Mouse (Mus musculus) kidney, postnatal 0 days (tissue): ENCODE results near the gene Mrpl18. TPM values are rescaled to one million over a fixed set of nuclear protein-coding genes. Genes with fewer than 3 reads are reported as not detected.
A peak's percentile ranks its signal among the peaks of the same experiment; 100 is the strongest.
"Not testable (repeated sequence)": the region's sequence is repeated elsewhere in the genome, so short reads cannot be mapped to it uniquely, and the experiment has no call there.

ENCODE experiments used
- ATAC-seq: fragments of 200-750 bp; cut with Nextera tagmentation; replicated peaks from 2 replicates; pipeline ENCODE4 v1.8.0; 2017; ENCODE audit warnings: low read depth, moderate number of reproducible peaks, moderate TSS enrichment, moderate library complexity; ENCODE audit not compliant: low FRiP score
- DNase-seq: peaks from one replicate; pipeline ENCODE4 v3.0.0-alpha.2; 2016; ENCODE audit warnings: low spot score
- H3K27ac ChIP-seq: fragments of 300-500 bp; sonication (generic); 2 replicates; pipeline ENCODE4 v1.5.1; 2014; ENCODE audit warnings: mild to moderate bottlenecking
- H3K27me3 ChIP-seq: fragments of 300-500 bp; sonication (generic); 2 replicates; pipeline ENCODE4 v1.6.1; 2014; ENCODE audit warnings: low read length, mixed read lengths; ENCODE audit not compliant: insufficient read depth
- H3K36me3 ChIP-seq: fragments of 300-500 bp; sonication (generic); 2 replicates; pipeline ENCODE4 v1.6.1; 2014; ENCODE audit warnings: low read length, mixed read lengths; ENCODE audit not compliant: insufficient read depth
- H3K4me1 ChIP-seq: fragments of 300-500 bp; sonication (generic); replicated peaks from 2 replicates; pipeline ENCODE4 v1.6.1; 2014; ENCODE audit warnings: antibody characterized with exemption, low read length, mixed read lengths; ENCODE audit not compliant: insufficient read depth
- H3K4me2 ChIP-seq: fragments of 300-500 bp; sonication (generic); 2 replicates; pipeline ENCODE4 v1.6.1; 2014; ENCODE audit warnings: mild to moderate bottlenecking, low read length, moderate library complexity, mixed read lengths
- H3K4me3 ChIP-seq: fragments of 300-500 bp; sonication (generic); replicated peaks from 2 replicates; pipeline ENCODE4 v1.5.1; 2014; ENCODE audit warnings: low read depth, low read length
- H3K9ac ChIP-seq: fragments of 300-500 bp; sonication (generic); 2 replicates; pipeline ENCODE4 v1.6.1; 2014; ENCODE audit warnings: low read depth, low read length
- H3K9me3 ChIP-seq: fragments of 300-500 bp; sonication (generic); replicated peaks from 2 replicates; pipeline ENCODE4 v1.6.1; 2016; ENCODE audit warnings: low read length, inconsistent platforms, mixed read lengths
- CTCF ChIP-seq: IDR thresholded peaks from 2 replicates; pipeline ENCODE4 v1.5.1; 2016; ENCODE audit warnings: antibody characterized with exemption, low read depth, mild to moderate bottlenecking, moderate library complexity
- WGBS: fragments of 180-500 bp; shearing (Covaris S2); extraction: QIAGEN DNeasy Blood & Tissue Kit; methylation state at CpG from one replicate; pipeline ENCODE4 v1.1.7; 2014; 5-methylcytosine and 5-hydroxymethylcytosine counted together
- polyA plus RNA-seq: library from polyadenylated mRNA; unstranded; fragments of >200 nt; fragmentation: Nextera tagmentation; extraction: Ambion mirVana; gene quantifications from 2 replicates; pipeline ENCODE4 v1.2.1, GENCODE M21; 2015

Mrpl18 gene
- polyA plus RNA-seq, 1 experiment from 2014 or later: 133 TPM

- no peak overlapping the region for H3K9ac ChIP-seq
- TF ChIP-seq CTCF: no peak
- WGBS: 94% methylated on average over 6 of the region's 6 CpGs
- H3K27me3 ChIP-seq: no peaks in the 10 kb centered on the region
- no peak for ATAC-seq
- H3K4me2 ChIP-seq: no peak overlapping the region
- no peak for DNase-seq
- no peaks in the 10 kb centered on the region for H3K9me3 ChIP-seq
- H3K4me1 ChIP-seq: no peaks in the 10 kb centered on the region
- no peak overlapping the region for H3K4me3 ChIP-seq
- no peak overlapping the region for H3K27ac ChIP-seq
- H3K36me3 ChIP-seq: peaks cover 16% of the 10 kb centered on the region; the same call in 1 of the 2 replicates
Measured at GRCm38 (mm10) chr17:12942459-12943162, 26.5 kb upstream of the Mrpl18 start.

GRCm38 (mm10) chr17:12941543-12942260 is 25.6 kb upstream of the Mrpl18 start:
- no peak for ATAC-seq
- Histone ChIP-seq H3K9ac (no peak overlapping the region), H3K4me1 (no peaks in the 10 kb centered on the region), H3K4me2 (no peak overlapping the region), H3K9me3 (no peaks in the 10 kb centered on the region), H3K27me3 (no peaks in the 10 kb centered on the region), H3K36me3 (peaks cover 16% of the 10 kb centered on the region; the same call in 1 of the 2 replicates), H3K27ac (no peak overlapping the region), H3K4me3 (no peak overlapping the region)
- WGBS: 79% methylated on average over 8 of the region's 8 CpGs
- no peak for TF ChIP-seq CTCF
- no peak for DNase-seq

GRCm38 (mm10) chr17:12940151-12940805 is 24.1 kb upstream of the Mrpl18 start, which contains the start of gene Acat3:
Gene Acat3 (minus strand): TSS chr17:12940600.
- Histone ChIP-seq H3K9ac (peak within 1 kb of the TSS; percentile 39), H3K27ac (peak within 1 kb of the TSS; percentile 57), H3K4me3 (peak within 1 kb of the TSS; percentile 28), H3K27me3 (no peaks in the 10 kb centered on the region), H3K4me2 (peak within 1 kb of the TSS; percentile 63), H3K4me1 (no peaks in the 10 kb centered on the region), H3K9me3 (no peaks in the 10 kb centered on the region), H3K36me3 (peaks cover 12% of the 10 kb centered on the region; the same call in 1 of the 2 replicates)
- TF ChIP-seq CTCF: no peak
- 11% methylated on average over 27 of the region's 27 CpGs for WGBS
- DNase-seq (peak; percentile 53), ATAC-seq (peak; percentile 51)

GRCm38 (mm10) chr17:12939377-12940148 is 23.4 kb upstream of the Mrpl18 start:
- H3K4me3 ChIP-seq: peak overlapping the region; percentile 28
- not testable (repeated sequence) for H3K36me3 ChIP-seq, H3K27ac ChIP-seq, DNase-seq, H3K9me3 ChIP-seq, ATAC-seq, H3K4me1 ChIP-seq, H3K27me3 ChIP-seq
- WGBS: 68% methylated on average over 2 of the region's 12 CpGs
- H3K4me2 ChIP-seq: peak overlapping the region; percentile 63
- peak overlapping the region; percentile 39; the same call in 1 of the 2 replicates for H3K9ac ChIP-seq

- Histone ChIP-seq H3K9ac (no peak overlapping the region), H3K36me3 (0 out of 2 replicates have a peak, but pooled peaks cover 4% of the 10 kb centered on the region), H3K4me2 (no peak overlapping the region), H3K27me3 (no peaks in the 10 kb centered on the region), H3K4me3 (no peak overlapping the region), H3K4me1 (no peaks in the 10 kb centered on the region), H3K27ac (no peak overlapping the region), H3K9me3 (no peaks in the 10 kb centered on the region)
- no peak for ATAC-seq
- no peak for DNase-seq
- no peak for TF ChIP-seq CTCF
- 68% methylated on average over 2 of the region's 2 CpGs for WGBS
Measured at GRCm38 (mm10) chr17:12938077-12938476, 21.9 kb upstream of the Mrpl18 start.
